Mouse (Mus musculus): ENCODE results near the gene Cd300c2.

DNA sequence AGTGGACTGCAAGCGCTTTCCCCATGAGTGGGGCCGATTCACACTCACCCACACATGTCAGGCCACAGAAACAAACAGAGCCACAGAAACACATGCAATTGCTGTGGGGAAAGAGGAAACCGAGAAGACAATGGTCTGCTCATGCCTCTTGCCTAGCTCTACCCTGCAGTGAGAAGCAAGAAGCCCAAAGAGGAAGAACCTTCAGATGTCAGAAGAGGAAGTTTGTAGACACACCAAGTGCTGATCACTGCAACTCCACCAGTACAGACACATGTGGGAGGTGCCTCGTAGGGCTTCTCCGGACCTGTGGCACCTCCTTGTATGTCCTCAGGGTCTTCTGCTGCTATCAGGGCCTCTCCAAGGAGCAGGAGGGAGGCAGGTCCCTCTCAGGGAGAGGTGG, 2.4 kb upstream of the Cd300c2 start:
- TF ChIP-seq EP300 (IDR thresholded peaks at IDR 0.05; ENCODE audit: insufficient read depth, low read depth, low read length) (no peak), POLR2A (IDR thresholded peaks at IDR 0.05; ENCODE audit: insufficient read depth, low read length) (no peak)
